Mouse (Mus musculus) kidney, adult 2 months (tissue): ENCODE data around the gene Tekt2.

Experiments used
- CTCF ChIP-seq: fragments of 200-500 bp; conservative IDR thresholded peaks from 2 replicates; pipeline ENCODE4 v1.5.1; 2011; ENCODE audit warnings: low read depth, mild to moderate bottlenecking, control low read depth, low read length, moderate library complexity, mixed read lengths; ENCODE audit not compliant: insufficient read depth, insufficient read length
- POLR2A ChIP-seq: fragments of 200-500 bp; IDR thresholded peaks from one replicate; pipeline ENCODE4 v1.6.1; 2011; ENCODE audit warnings: low read depth, low read length, control low read depth

- no peak for TF ChIP-seq CTCF
- TF ChIP-seq POLR2A, result no peak
Measured at GRCm38 (mm10) chr4:126316443-126317040, 8.9 kb downstream of the Tekt2 start.
